Mouse (Mus musculus): Measurements from ENCODE around the gene Trpc6.

Gene Trpc6

DNA sequence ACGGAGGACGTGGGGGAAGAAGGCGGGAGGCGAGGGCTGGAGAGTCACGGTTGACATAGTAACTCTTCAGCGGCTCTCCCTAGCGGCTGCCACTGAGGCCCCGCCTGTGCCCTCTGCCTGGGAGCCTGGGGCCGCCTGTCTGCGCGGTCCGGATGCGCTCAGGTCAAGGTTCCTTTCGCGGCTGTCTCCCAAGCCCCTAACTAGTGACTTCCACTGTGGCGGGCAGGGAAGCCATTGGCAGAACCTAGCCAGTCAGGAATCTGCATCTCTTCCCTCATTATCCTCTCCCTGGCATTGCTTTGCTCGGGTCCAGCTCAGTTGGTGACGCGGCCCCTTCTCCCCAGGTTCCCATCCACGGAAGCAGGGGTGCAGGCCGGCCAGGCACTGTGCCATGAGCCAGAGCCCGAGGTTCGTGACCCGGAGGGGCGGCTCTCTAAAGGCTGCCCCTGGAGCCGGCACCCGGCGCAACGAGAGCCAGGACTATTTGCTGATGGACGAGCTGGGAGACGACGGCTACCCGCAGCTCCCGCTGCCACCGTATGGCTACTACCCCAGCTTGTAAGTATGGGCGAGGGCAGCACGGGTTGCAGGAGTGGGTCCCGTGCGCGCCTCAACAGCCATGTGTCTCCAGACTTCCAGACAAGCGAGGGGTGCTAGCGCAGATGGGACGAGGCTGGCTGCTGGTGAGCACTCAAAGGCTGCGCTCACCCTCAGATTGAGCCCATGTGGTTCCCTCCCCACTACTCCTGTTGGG, at the start of gene Trpc6:
Gene Trpc6, plus strand, starts transcription at position 102 of the 754 bp plus-strand sequence.
- DNase-seq (ENCODE audit: low read depth, low spot score): peak; percentile 37

DNA sequence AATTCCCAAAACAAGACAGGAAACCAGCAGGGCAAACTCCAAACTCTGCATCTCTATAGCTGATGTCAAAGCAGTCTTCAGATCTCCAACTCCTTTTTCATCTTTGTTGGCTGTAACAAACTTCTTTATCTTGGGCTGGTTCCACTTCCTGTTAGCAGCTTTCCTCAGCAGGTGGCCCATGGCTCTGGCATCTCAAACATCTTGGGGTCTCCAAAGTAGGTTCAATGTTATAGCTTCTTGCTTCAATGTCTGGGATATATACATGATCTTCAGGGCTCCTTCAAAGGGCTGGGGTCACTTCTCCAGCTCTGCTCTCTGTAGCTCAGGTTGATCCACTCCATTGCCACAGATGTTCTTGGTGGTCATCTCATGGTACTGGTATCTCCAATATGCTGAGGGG, 23.0 kb upstream of the Trpc6 start:
- DNase-seq (ENCODE audit: low read depth, low spot score): no peak

DNA sequence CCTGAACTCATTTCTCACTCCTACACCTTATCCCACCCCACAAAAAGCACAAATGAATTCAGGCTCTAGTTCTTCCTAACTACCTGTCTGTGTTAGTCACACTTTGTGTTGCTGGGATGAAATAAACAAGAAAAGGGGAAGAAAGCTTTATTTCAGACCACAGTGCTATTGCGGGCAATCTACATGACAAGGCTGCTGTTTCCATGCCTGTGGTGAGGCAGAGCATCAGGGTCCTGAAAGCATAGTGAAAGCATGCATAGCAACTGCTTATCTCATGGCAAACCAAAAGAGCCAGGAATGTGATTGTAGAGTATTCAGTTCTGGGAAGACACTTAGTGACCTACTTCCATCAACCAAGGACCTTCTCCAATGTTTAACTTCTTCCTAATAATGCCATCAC, 10.3 kb upstream of the Trpc6 start:
- no peak for DNase-seq (ENCODE audit: low read depth, low spot score)

DNA sequence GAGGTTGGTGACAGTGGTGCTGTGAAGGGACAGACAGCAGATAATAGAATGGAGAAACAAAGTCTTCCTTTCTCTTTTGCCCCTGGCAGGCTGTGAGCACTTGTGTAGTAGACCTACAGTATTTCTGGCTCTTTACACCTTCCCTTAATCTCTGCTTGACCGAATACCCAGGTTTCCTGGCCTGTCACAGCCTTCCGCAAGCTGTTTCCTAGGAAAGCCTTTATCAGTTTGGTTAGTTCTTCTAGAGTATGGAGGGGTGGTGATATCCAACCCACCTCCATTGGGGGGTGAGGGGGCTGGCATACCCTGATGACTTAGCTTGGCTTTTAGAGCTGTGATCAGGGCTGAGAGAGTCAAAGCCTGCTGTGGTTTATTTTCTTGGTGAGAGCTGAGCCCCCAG, 1.3 kb downstream of the Trpc6 start:
- no peak for DNase-seq (ENCODE audit: low read depth, low spot score)

DNA sequence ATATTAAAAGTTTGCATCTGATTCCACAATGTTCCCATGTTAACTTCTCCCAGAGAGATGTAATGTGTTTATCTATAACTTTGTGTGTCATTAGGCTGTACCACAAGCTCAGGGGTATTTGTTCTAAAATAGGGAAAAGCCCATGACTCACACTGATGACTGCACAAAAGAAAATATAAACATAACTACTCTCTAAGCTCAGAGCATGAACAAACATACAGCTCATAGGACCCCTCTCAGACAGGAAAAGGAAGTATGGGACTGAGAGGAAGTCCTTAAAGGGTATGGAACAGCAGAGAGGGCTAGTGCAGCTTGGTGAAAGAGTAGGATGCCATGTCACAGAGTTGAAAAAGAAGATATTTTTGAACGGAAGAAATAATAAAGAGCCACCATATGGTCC, 14.6 kb downstream of the Trpc6 start:
- DNase-seq (ENCODE audit: low read depth, low spot score): no peak

DNA sequence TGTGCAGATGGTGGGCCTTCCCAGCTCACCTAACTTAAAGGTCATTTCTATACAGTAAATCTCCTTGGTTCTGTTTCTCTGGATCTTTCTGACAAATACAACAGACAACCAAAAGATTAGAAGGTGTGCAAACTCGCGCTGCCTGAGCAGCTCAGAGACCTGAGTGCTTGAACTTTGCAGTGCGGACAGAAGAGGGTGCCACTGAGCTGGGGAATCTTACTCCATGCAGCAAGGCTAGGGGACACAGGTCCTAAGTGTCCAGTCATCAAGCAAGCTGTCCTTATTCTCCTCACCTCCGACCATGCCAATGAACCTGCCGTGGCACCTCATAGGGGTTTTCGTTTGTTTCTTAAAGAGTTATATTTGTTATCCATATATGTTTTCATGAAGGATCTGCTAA, 48.7 kb downstream of the Trpc6 start:
- peak; percentile 33 for DNase-seq (ENCODE audit: low read depth, low spot score)

GRCm38 (mm10) chr9:8597089-8597488, 53.1 kb downstream of the Trpc6 start:
- peak; percentile 93 for DNase-seq (ENCODE audit: low read depth, low spot score)

DNA sequence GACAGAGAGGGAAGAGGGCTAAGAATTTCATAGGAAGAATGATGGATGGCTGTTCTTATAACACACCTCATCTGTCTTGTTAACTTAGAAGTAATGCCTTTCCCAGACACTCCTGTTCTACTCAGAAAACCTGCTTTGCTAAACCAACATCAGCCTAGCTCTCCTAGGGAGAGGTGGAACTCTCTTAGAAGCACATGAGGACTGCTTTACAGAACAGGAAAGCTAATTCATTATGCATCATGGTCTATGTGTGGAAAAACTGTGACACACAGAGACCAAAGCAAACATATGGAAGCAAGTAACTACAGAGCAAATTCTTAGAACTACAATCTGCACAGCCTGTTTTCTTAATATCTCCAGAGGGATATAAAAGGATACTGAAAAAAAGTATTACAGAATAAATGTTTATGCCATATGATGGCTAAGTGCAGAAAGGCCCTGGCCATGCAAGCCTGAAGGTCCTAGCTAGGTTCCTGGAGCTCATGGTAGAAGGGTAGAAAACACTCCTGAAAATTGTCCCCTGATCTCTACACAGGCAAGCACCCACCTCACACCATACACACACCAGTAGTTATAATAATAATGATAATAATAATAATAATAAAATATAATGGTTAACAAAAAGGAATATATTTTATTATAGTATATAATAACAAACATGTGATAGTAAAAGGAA, 63.0 kb downstream of the Trpc6 start:
- peak; percentile 12 for DNase-seq (ENCODE audit: low read depth, low spot score)

GRCm38 (mm10) chr9:8634344-8634743, 90.4 kb downstream of the Trpc6 start:
- DNase-seq (ENCODE audit: low read depth, low spot score): no peak

DNA sequence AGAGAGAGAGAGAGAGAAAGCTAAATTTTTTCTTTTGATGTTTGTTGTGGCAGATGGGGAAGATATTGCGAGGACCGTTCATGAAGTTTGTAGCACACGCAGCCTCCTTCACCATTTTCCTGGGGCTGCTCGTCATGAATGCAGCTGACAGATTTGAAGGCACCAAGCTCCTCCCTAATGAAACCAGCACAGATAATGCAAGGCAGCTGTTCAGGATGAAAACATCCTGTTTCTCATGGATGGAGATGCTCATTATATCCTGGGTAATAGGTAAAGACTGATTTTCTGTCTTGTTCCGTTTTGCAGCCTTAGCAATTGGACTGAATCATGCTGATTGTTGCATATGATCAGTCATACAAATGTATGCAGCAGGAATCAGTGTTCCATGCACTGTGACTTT, 99.5 kb downstream of the Trpc6 start:
- peak; percentile 13 for DNase-seq (ENCODE audit: low read depth, low spot score)

DNA sequence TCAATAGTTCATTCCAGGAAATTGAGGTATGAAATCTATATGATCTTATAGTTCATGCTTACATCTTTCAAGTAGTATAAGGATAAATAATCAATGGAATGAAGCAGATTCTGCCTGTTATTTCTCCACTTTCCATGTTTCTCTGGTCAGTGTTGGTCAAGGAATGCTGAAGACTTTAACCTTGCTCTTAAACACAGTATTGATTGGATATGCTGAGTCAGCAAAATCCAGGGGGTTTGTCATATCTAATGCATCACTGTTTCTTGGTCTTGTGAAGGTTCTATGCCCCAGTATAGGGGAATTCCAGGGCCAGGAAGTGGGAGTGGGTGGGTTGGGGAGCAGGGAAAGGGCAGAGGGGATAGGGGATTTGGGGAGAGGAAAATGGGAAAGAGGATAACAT, 111.4 kb downstream of the Trpc6 start:
- no peak for DNase-seq (ENCODE audit: low read depth, low spot score)

DNA sequence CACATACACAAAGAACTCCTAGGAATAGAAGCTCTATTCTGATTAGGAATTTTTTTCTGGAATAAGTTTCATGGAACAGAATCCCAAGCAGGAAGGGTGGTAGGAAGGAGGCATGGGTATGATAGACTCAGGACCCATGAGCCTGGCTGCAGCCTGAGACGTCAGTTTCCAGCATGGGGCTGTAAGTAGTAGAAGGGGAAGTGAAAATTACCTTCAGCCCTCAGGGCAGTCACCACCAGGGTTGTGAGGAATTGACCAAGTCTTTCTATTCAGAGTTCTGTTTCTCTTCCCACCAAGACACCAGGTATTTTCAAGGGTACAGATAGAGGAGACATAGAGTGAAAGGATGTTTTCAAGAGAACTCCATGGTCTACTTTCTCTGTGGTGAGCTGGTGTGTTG, 129.0 kb downstream of the Trpc6 start:
- DNase-seq (ENCODE audit: low read depth, low spot score): no peak

GRCm38 (mm10) chr9:8676607-8677006, 132.7 kb downstream of the Trpc6 start:
- peak; percentile 67 for DNase-seq (ENCODE audit: low read depth, low spot score)

- DNase-seq (ENCODE audit: low read depth, low spot score): no peak
Observed at GRCm38 (mm10) chr9:8693177-8693576, 149.2 kb downstream of the Trpc6 start.

- DNase-seq (ENCODE audit: low read depth, low spot score): peak; percentile 89
Observed at GRCm38 (mm10) chr9:8700669-8701068, 156.7 kb downstream of the Trpc6 start.

DNA sequence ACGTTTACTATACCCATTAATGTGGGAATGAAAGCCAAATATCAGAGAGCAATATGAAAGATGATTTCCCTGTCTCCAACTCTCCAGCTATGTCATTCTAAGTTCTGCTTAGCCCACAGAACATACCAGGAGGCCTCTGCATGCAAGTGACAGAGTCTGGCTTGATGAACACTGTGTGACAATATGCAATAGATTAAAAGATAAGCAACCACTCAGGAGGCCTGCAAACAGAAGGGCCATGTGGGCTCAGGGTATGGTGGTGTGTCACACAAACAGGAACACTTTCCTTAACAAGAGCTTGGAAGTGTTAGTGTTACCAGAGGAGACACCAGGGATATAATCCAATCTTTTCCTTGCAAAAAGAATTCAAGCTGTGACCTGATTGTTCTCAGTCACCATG, 159.6 kb downstream of the Trpc6 start:
- peak; percentile 2 for DNase-seq (ENCODE audit: low read depth, low spot score)

DNA sequence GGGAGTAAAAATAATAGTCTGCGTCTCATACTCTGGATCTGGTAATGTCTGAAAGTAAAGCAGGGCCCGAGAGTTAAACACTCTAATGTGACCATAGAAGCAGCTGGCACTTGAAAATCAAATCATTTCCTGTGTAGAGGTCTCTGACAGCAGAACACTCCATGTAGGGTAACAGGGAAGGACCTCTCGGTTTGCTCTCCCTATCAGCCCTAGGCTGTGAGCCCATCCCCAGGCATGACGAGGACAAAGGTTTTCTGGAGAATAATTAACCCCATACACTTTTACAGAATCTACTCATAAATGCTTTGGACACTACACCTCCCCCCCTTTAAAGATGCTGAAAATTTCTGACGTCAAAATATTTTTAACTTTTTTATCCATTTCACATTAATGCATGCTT, 160.0 kb downstream of the Trpc6 start:
- no peak for DNase-seq (ENCODE audit: low read depth, low spot score)

DNA sequence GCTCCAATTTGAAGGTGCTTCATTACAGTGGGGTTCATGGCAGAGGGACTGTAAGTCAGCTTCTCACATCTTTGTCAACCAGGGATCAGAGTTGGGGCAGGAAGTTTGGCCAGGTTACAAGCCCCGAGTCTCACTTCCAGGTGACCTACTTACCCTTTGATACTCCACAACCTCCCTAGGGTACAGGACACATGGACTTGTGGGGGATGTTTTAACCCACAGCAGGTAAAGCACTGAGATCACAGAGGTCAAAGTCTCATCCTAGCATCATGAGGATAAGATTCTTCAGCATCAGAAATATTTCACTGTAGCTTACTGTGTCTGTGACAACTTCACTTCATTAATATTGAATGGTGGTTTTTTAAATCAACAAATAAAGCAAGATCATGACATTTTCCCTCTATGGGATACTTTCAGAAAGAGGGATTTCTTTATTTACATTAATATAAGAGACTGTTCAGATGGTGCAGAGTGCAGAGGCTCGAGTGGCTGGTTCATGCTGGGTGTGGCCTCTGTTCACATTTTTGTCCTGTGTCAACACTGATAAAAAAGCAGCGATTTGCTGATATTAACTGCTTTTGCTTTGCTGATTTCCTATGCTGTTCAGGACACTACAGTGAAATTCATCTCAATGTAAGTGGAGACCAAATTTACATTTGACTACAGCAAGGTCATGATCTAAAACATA, 166.3 kb downstream of the Trpc6 start:
- no peak for DNase-seq (ENCODE audit: low read depth, low spot score)

GRCm38 (mm10) chr9:8719017-8719416, 175.1 kb downstream of the Trpc6 start:
- no peak for DNase-seq (ENCODE audit: low read depth, low spot score)

DNA sequence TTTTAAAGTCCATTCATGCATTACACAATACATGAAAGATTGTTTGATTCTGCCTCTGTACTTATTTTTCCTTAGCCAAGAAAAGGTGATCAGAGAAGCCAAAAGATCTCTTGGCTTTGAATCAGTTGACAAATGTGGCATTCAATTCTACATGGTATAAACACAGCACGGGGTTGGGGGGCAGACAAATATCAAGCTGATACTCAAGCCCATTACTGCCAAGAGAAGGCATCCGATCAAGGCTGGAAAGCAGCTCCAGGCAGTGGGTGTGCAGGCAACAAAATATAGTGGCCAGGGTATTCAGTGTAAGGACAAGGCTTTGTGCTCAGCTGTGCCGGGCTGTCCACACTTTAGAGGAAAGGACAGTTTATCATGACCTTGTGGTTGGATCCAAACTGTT, 185.1 kb downstream of the Trpc6 start:
- DNase-seq (ENCODE audit: low read depth, low spot score): no peak

Measured in brain, adult 2 months (tissue).